Mouse (Mus musculus): Measurements from ENCODE around the gene Clptm1. TPM values are rescaled to one million over a fixed set of nuclear protein-coding genes. Genes with fewer than 3 reads are reported as not detected.
"Not testable (repeated sequence)": the region's sequence is repeated elsewhere in the genome, so short reads cannot be mapped to it uniquely, and the experiment has no call there.

Gene Clptm1
- total and polyA plus RNA-seq, 2 experiments from 2014 or later = 140 to 149 TPM

- WGBS = 85% methylated on average over 5 of the region's 5 CpGs
- Histone ChIP-seq H3K36me3 (ENCODE audit: insufficient read depth, low read length) (peaks cover 13% of the 10 kb centered on the region), H3K9me3 (ENCODE audit: low read length) (no peaks in the 10 kb centered on the region), H3K4me1 (ENCODE audit: insufficient read depth, low read length) (peaks cover 9% of the 10 kb centered on the region), H3K27me3 (ENCODE audit: insufficient read depth, low read length) (no peaks in the 10 kb centered on the region), H3K27ac (ENCODE audit: low read depth, low read length) (no peak overlapping the region), H3K9ac (replicated peaks; ENCODE audit: low read length, poor library complexity, severe bottlenecking) (no peak overlapping the region), H3K4me2 (ENCODE audit: low read depth, low read length, poor library complexity, severe bottlenecking) (no peak overlapping the region), H3K4me3 (ENCODE audit: low read depth, low read length) (no peak overlapping the region)
- no peak for DNase-seq (ENCODE audit: low spot score)
- no peak for ATAC-seq (ENCODE audit: low FRiP score)
- no peak for TF ChIP-seq CTCF (IDR thresholded peaks at IDR 0.05)
Measured at GRCm38 (mm10) chr7:19607291-19607690, 57.5 kb downstream of the Clptm1 start.

- peak overlapping the region; percentile 78; the same call in 1 of the 2 replicates for H3K27ac ChIP-seq (ENCODE audit: low read depth, low read length)
- H3K36me3 ChIP-seq (ENCODE audit: insufficient read depth, low read length) = peaks cover 16% of the 10 kb centered on the region; the same call in 1 of the 2 replicates
- H3K9ac ChIP-seq (replicated peaks; ENCODE audit: low read length, poor library complexity, severe bottlenecking) = peak overlapping the region; percentile 100; the same call in 1 of the 2 replicates
- DNase-seq (ENCODE audit: low spot score); H3K27me3 ChIP-seq (ENCODE audit: insufficient read depth, low read length); H3K9me3 ChIP-seq (ENCODE audit: low read length): not testable (repeated sequence)
- peaks cover 14% of the 10 kb centered on the region for H3K4me1 ChIP-seq (ENCODE audit: insufficient read depth, low read length)
- peak overlapping the region; percentile 93 for H3K4me2 ChIP-seq (ENCODE audit: low read depth, low read length, poor library complexity, severe bottlenecking)
- WGBS = 63% methylated on average over 10 of the region's 10 CpGs
- H3K4me3 ChIP-seq (ENCODE audit: low read depth, low read length) = peak overlapping the region; percentile 98
- ATAC-seq (ENCODE audit: low FRiP score) = peak; percentile 10; the same call in 1 of the 2 replicates
Measured at GRCm38 (mm10) chr7:19604606-19605214, 60.1 kb downstream of the Clptm1 start.

GRCm38 (mm10) chr7:19603849-19604605, 60.8 kb downstream of the Clptm1 start, which contains the start of gene Clasrp:
Gene Clasrp (minus strand): TSS chr7:19604486.
- Histone ChIP-seq H3K9ac (replicated peaks; ENCODE audit: low read length, poor library complexity, severe bottlenecking) (peak within 1 kb of the TSS; percentile 100), H3K27me3 (ENCODE audit: insufficient read depth, low read length) (no peaks in the 10 kb centered on the region), H3K9me3 (ENCODE audit: low read length) (no peaks in the 10 kb centered on the region), H3K36me3 (ENCODE audit: insufficient read depth, low read length) (peaks cover 21% of the 10 kb centered on the region; the same call in 1 of the 2 replicates), H3K4me1 (ENCODE audit: insufficient read depth, low read length) (peaks cover 14% of the 10 kb centered on the region), H3K27ac (ENCODE audit: low read depth, low read length) (peak within 1 kb of the TSS; percentile 78), H3K4me3 (ENCODE audit: low read depth, low read length) (peak within 1 kb of the TSS; percentile 98), H3K4me2 (ENCODE audit: low read depth, low read length, poor library complexity, severe bottlenecking) (peak within 1 kb of the TSS; percentile 93)
- DNase-seq (ENCODE audit: low spot score) (peak; percentile 95), ATAC-seq (ENCODE audit: low FRiP score) (peak; percentile 87)
- TF ChIP-seq CTCF (IDR thresholded peaks at IDR 0.05) = peak; percentile 49
- 2% methylated on average over 54 of the region's 57 CpGs for WGBS

GRCm38 (mm10) chr7:19603055-19603454, 61.8 kb downstream of the Clptm1 start:
- Histone ChIP-seq H3K27ac (ENCODE audit: low read depth, low read length) (peak overlapping the region; percentile 12; the same call in 1 of the 2 replicates), H3K4me3 (ENCODE audit: low read depth, low read length) (peak overlapping the region; percentile 98; the same call in 1 of the 2 replicates), H3K9ac (replicated peaks; ENCODE audit: low read length, poor library complexity, severe bottlenecking) (peak overlapping the region; percentile 100; the same call in 1 of the 2 replicates), H3K4me1 (ENCODE audit: insufficient read depth, low read length) (peaks cover 14% of the 10 kb centered on the region), H3K9me3 (ENCODE audit: low read length) (no peaks in the 10 kb centered on the region), H3K36me3 (ENCODE audit: insufficient read depth, low read length) (peaks cover 29% of the 10 kb centered on the region; the same call in 1 of the 2 replicates), H3K4me2 (ENCODE audit: low read depth, low read length, poor library complexity, severe bottlenecking) (peak overlapping the region; percentile 93), H3K27me3 (ENCODE audit: insufficient read depth, low read length) (no peaks in the 10 kb centered on the region)
- 87% methylated on average over 12 of the region's 12 CpGs for WGBS
- ATAC-seq (ENCODE audit: low FRiP score) (no peak), DNase-seq (ENCODE audit: low spot score) (no peak)
- TF ChIP-seq CTCF (IDR thresholded peaks at IDR 0.05) = no peak

GRCm38 (mm10) chr7:19600562-19600961, 64.3 kb downstream of the Clptm1 start:
- peaks cover 36% of the 10 kb centered on the region; the same call in 1 of the 2 replicates for H3K36me3 ChIP-seq (ENCODE audit: insufficient read depth, low read length)
- WGBS = 41% methylated on average over 5 of the region's 5 CpGs

More at GRCm38 (mm10) chr7:19600562-19600961, 64.3 kb downstream of the Clptm1 start:
- no peaks in the 10 kb centered on the region for H3K9me3 ChIP-seq (ENCODE audit: low read length)
- ATAC-seq (ENCODE audit: low FRiP score) = peak; percentile 63
- H3K4me1 ChIP-seq (ENCODE audit: insufficient read depth, low read length) = peaks cover 14% of the 10 kb centered on the region
- peak; percentile 89 for DNase-seq (ENCODE audit: low spot score)
- no peak overlapping the region for H3K4me3 ChIP-seq (ENCODE audit: low read depth, low read length)
- no peaks in the 10 kb centered on the region for H3K27me3 ChIP-seq (ENCODE audit: insufficient read depth, low read length)
- no peak overlapping the region for H3K9ac ChIP-seq (replicated peaks; ENCODE audit: low read length, poor library complexity, severe bottlenecking)
- H3K27ac ChIP-seq (ENCODE audit: low read depth, low read length) = peak overlapping the region; percentile 65
- TF ChIP-seq CTCF (IDR thresholded peaks at IDR 0.05) = no peak
- H3K4me2 ChIP-seq (ENCODE audit: low read depth, low read length, poor library complexity, severe bottlenecking) = no peak overlapping the region
